Mouse (Mus musculus): ENCODE results near the gene Gpld1. TPM values are rescaled to one million over a fixed set of nuclear protein-coding genes. Genes with fewer than 3 reads are reported as not detected.

Gpld1 gene
- polyA plus RNA-seq, 1 experiment, result 0.04 TPM

GRCm38 (mm10) chr13:24920333-24920977 lies 22.5 kb upstream of the Gpld1 start:
- Histone ChIP-seq H3K4me2 (ENCODE audit: low read depth) (no peak overlapping the region), H3K4me3 (no peak overlapping the region), H3ac (ENCODE audit: control insufficient read depth, insufficient read length) (no peak overlapping the region), H3K27me3 (ENCODE audit: control insufficient read depth, insufficient read depth, insufficient read length) (no peaks in the 10 kb centered on the region), H3K79me2 (ENCODE audit: control insufficient read depth, insufficient read depth) (no peaks in the 10 kb centered on the region), H3K36me3 (ENCODE audit: control insufficient read depth, insufficient read depth) (no peaks in the 10 kb centered on the region)
- no peak for TF ChIP-seq MAX (IDR thresholded peaks at IDR 0.05; ENCODE audit: low read depth)
- no peak for TF ChIP-seq MYOG (IDR thresholded peaks at IDR 0.05; ENCODE audit: control insufficient read depth in 1 of 3, insufficient read depth in 1 of 3, insufficient read length in 2 of 3, low read depth in 2 of 3)
- TF ChIP-seq MYOD1 (IDR thresholded peaks at IDR 0.05; ENCODE audit: control insufficient read depth in 1 of 3, insufficient read length in 2 of 3, low read depth in 2 of 3), result no peak
- TF ChIP-seq TCF12 (IDR thresholded peaks at IDR 0.05; ENCODE audit: insufficient read depth, poor library complexity, severe bottlenecking), result no peak
- TF ChIP-seq POLR2A (IDR thresholded peaks at IDR 0.05; ENCODE audit: insufficient read length, low read depth), result no peak
- no peak for TF ChIP-seq E2F4 (IDR thresholded peaks at IDR 0.05; ENCODE audit: insufficient read depth)
- no peak for TF ChIP-seq SRF (IDR thresholded peaks at IDR 0.05; ENCODE audit: control insufficient read depth, insufficient read length, low read depth)
- no peak for TF ChIP-seq REST (IDR thresholded peaks at IDR 0.05; ENCODE audit: insufficient read depth, insufficient read length)

- no peaks in the 10 kb centered on the region for H3K27me3 ChIP-seq (ENCODE audit: control insufficient read depth, insufficient read depth, insufficient read length)
- no peak overlapping the region for H3K4me3 ChIP-seq
- no peaks in the 10 kb centered on the region for H3K36me3 ChIP-seq (ENCODE audit: control insufficient read depth, insufficient read depth)
- no peak overlapping the region for H3K4me2 ChIP-seq (ENCODE audit: low read depth)
- H3ac ChIP-seq (ENCODE audit: control insufficient read depth, insufficient read length), result no peak overlapping the region
- no peak for TF ChIP-seq TCF3 (IDR thresholded peaks at IDR 0.05; ENCODE audit: insufficient read length, low read depth)
- TF ChIP-seq MAX (IDR thresholded peaks at IDR 0.05; ENCODE audit: low read depth), result no peak
- TF ChIP-seq SRF (IDR thresholded peaks at IDR 0.05; ENCODE audit: control insufficient read depth, insufficient read length, low read depth), result no peak
- no peak for TF ChIP-seq MYOD1 (IDR thresholded peaks at IDR 0.05; ENCODE audit: control insufficient read depth in 1 of 3, insufficient read length in 2 of 3, low read depth in 2 of 3)
- TF ChIP-seq E2F4 (IDR thresholded peaks at IDR 0.05; ENCODE audit: insufficient read depth), result no peak
- TF ChIP-seq USF1 (IDR thresholded peaks at IDR 0.05; ENCODE audit: low read depth), result no peak
- TF ChIP-seq POLR2A (IDR thresholded peaks at IDR 0.05; ENCODE audit: insufficient read length, low read depth), result no peak
- no peak for TF ChIP-seq TCF12 (IDR thresholded peaks at IDR 0.05; ENCODE audit: insufficient read depth, poor library complexity, severe bottlenecking)
- no peak for TF ChIP-seq CEBPB (IDR thresholded peaks at IDR 0.05; ENCODE audit: insufficient read depth, poor library complexity, severe bottlenecking)
- no peak for TF ChIP-seq REST (IDR thresholded peaks at IDR 0.05; ENCODE audit: insufficient read depth, insufficient read length)
- no peak for TF ChIP-seq MYOG (IDR thresholded peaks at IDR 0.05; ENCODE audit: control insufficient read depth in 1 of 3, insufficient read depth in 1 of 3, insufficient read length in 2 of 3, low read depth in 2 of 3)
- no peak for TF ChIP-seq POLR2AphosphoS2 (IDR thresholded peaks at IDR 0.05; ENCODE audit: insufficient read length, low read depth)
- H3K79me2 ChIP-seq (ENCODE audit: control insufficient read depth, insufficient read depth), result no peaks in the 10 kb centered on the region
Observed at GRCm38 (mm10) chr13:24921281-24921680, 21.7 kb upstream of the Gpld1 start.

GRCm38 (mm10) chr13:24923991-24924390 lies 19.0 kb upstream of the Gpld1 start:
- TF ChIP-seq MAX (IDR thresholded peaks at IDR 0.05; ENCODE audit: low read depth), result no peak
- TF ChIP-seq USF1 (IDR thresholded peaks at IDR 0.05; ENCODE audit: low read depth), result no peak
- no peak for TF ChIP-seq E2F4 (IDR thresholded peaks at IDR 0.05; ENCODE audit: insufficient read depth)
- TF ChIP-seq SRF (IDR thresholded peaks at IDR 0.05; ENCODE audit: control insufficient read depth, insufficient read length, low read depth), result no peak
- TF ChIP-seq TCF12 (IDR thresholded peaks at IDR 0.05; ENCODE audit: insufficient read depth, poor library complexity, severe bottlenecking), result no peak
- TF ChIP-seq REST (IDR thresholded peaks at IDR 0.05; ENCODE audit: insufficient read depth, insufficient read length), result no peak
- TF ChIP-seq TCF3 (IDR thresholded peaks at IDR 0.05; ENCODE audit: insufficient read length, low read depth), result no peak
- no peak for TF ChIP-seq CEBPB (IDR thresholded peaks at IDR 0.05; ENCODE audit: insufficient read depth, poor library complexity, severe bottlenecking)
- TF ChIP-seq MYOG (IDR thresholded peaks at IDR 0.05; ENCODE audit: control insufficient read depth in 1 of 3, insufficient read depth in 1 of 3, insufficient read length in 2 of 3, low read depth in 2 of 3), result no peak
- no peak for TF ChIP-seq MYOD1 (IDR thresholded peaks at IDR 0.05; ENCODE audit: control insufficient read depth in 1 of 3, insufficient read length in 2 of 3, low read depth in 2 of 3)
- no peak for TF ChIP-seq POLR2AphosphoS2 (IDR thresholded peaks at IDR 0.05; ENCODE audit: insufficient read length, low read depth)
- TF ChIP-seq POLR2A (IDR thresholded peaks at IDR 0.05; ENCODE audit: insufficient read length, low read depth), result no peak
- no peaks in the 10 kb centered on the region for H3K27me3 ChIP-seq (ENCODE audit: control insufficient read depth, insufficient read depth, insufficient read length)
- H3ac ChIP-seq (ENCODE audit: control insufficient read depth, insufficient read length), result no peak overlapping the region
- no peaks in the 10 kb centered on the region for H3K79me2 ChIP-seq (ENCODE audit: control insufficient read depth, insufficient read depth)
- no peak overlapping the region for H3K4me3 ChIP-seq
- H3K36me3 ChIP-seq (ENCODE audit: control insufficient read depth, insufficient read depth), result no peaks in the 10 kb centered on the region
- H3K4me2 ChIP-seq (ENCODE audit: low read depth), result no peak overlapping the region

- no peak overlapping the region for H3K4me2 ChIP-seq (ENCODE audit: low read depth)
- H3K4me3 ChIP-seq, result no peak overlapping the region
- H3K27me3 ChIP-seq (ENCODE audit: control insufficient read depth, insufficient read depth, insufficient read length), result no peaks in the 10 kb centered on the region
- TF ChIP-seq MYOG (IDR thresholded peaks at IDR 0.05; ENCODE audit: control insufficient read depth in 1 of 3, insufficient read depth in 1 of 3, insufficient read length in 2 of 3, low read depth in 2 of 3) (no peak), CEBPB (IDR thresholded peaks at IDR 0.05; ENCODE audit: insufficient read depth, poor library complexity, severe bottlenecking) (no peak), POLR2A (IDR thresholded peaks at IDR 0.05; ENCODE audit: insufficient read length, low read depth) (no peak), SRF (IDR thresholded peaks at IDR 0.05; ENCODE audit: control insufficient read depth, insufficient read length, low read depth) (no peak), MAX (IDR thresholded peaks at IDR 0.05; ENCODE audit: low read depth) (no peak), MYOD1 (IDR thresholded peaks at IDR 0.05; ENCODE audit: control insufficient read depth in 1 of 3, insufficient read length in 2 of 3, low read depth in 2 of 3) (no peak), TCF3 (IDR thresholded peaks at IDR 0.05; ENCODE audit: insufficient read length, low read depth) (no peak), REST (IDR thresholded peaks at IDR 0.05; ENCODE audit: insufficient read depth, insufficient read length) (no peak), TCF12 (IDR thresholded peaks at IDR 0.05; ENCODE audit: insufficient read depth, poor library complexity, severe bottlenecking) (no peak), USF1 (IDR thresholded peaks at IDR 0.05; ENCODE audit: low read depth) (no peak), POLR2AphosphoS2 (IDR thresholded peaks at IDR 0.05; ENCODE audit: insufficient read length, low read depth) (no peak)
- no peaks in the 10 kb centered on the region for H3K36me3 ChIP-seq (ENCODE audit: control insufficient read depth, insufficient read depth)
- no peak overlapping the region for H3ac ChIP-seq (ENCODE audit: control insufficient read depth, insufficient read length)
- no peaks in the 10 kb centered on the region for H3K79me2 ChIP-seq (ENCODE audit: control insufficient read depth, insufficient read depth)
Observed at GRCm38 (mm10) chr13:24930591-24930990, 12.4 kb upstream of the Gpld1 start.
